11 mouse cellular contexts compared by ENCODE assay signal in genomic region chr15:49899782-49900181, GRCm38 (mm10).
"Had no signal": no experiment of that assay in that cellular context is flagged by ENCODE, and none has a peak within 500 bp of the region (broad histone marks: within the 10 kb centered on the region; RNA-seq: fewer than 3 reads in every experiment).

No protein-coding gene starts in this region.

- DNase-seq: gastrocnemius, adult 2 months; gastrocnemius, postnatal 10 days; gastrocnemius, postnatal 25 days; heart, adult 2 months; heart, postnatal 10 days; heart, postnatal 4 days; kidney, adult 18-20 months; kidney, adult 8-10 months; kidney, postnatal 10 days; kidney, postnatal 25 days; kidney, postnatal 4 days had no signal
